Mouse (Mus musculus) monocyte, adult 59 days (primary cell): ENCODE results near the gene 3110021N24Rik. TPM values are rescaled to one million over a fixed set of nuclear protein-coding genes. Genes with fewer than 3 reads are reported as not detected.

ENCODE experiments used
- total RNA-seq, 2 experiments: library from RNA; stranded (reverse); gene quantifications; one replicate each; pipeline ENCODE4 v1.2.4; 2023

3110021N24Rik gene
- 1 to 10 TPM; 2.4 to 2.6 TPM for total RNA-seq

DNA sequence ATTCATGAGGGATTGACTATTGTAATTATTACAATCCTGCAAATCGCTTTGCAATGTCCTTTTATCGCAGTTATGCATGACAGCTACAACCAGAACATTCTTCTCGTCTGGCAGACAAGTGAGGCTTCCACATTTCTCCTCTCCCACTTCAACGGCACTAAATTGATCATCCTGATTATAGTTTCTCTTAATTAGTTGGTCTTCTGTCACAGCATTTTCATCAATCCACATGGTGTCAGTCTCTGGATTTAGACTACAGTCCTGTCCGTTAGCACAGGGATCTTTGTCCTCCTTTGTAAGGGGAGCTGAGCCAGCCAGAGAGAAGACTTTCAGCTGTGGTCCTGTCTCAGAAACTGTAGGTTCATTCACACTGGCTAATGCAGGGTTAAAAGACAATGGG, at the start of gene 3110021N24Rik:
Gene 3110021N24Rik, plus strand, starts transcription at position 301 of the 400 bp plus-strand sequence.

DNA sequence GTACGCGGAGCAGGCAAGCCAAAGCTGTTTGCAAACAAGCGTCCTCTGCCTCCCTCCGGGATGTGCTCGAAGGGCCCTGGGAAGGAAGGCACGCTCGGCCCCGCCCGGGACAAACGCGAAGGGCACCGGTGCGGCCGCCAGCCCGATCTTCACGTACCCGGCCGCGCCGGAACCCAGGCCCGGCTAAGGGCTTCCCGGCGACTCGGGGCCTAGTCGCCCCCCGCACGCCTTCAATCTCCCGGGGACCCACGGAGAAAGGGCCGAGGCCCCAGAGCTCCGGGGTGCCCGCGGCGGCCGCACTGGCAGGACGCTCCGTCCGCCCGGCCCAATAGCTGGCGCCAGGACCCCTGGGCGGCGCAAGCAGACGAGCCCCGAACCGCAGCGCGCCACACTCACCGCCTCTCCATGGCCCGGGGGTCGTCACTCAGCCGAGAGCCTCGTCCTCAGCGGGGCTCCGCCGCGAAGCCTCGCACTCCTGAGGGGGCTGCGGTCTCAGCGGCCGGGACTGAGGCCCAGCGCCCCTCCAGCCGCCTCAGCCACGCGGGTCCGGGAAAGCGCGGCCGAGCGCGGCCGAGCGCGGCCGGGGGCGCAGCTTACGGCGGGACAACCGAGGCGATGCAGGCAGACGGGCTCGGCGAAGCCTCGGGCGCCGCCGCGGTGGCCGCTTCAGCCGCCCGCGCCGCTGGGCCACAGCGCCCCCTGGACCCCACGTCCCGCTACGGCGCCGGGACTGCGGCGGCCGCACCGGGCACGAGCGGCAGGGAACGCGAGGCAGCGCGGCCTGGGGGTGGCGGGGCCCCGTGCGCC, 60.8 kb downstream of the 3110021N24Rik start, which contains the start of gene Zfyve9:
Gene Zfyve9, minus strand, starts transcription at position 742 of the 807 bp plus-strand sequence.

Other genes starting within 250 kb of the 3110021N24Rik start
- gene Prpf38a, start 140.3 kb upstream of the 3110021N24Rik start, total RNA-seq: 10 to 100 TPM; 25.2 to 26.4 TPM
- under 1 TPM; 0.26 to 0.70 TPM for gene Orc1, start 140.2 kb upstream of the 3110021N24Rik start, total RNA-seq
- gene Cc2d1b, start 99.7 kb upstream of the 3110021N24Rik start, total RNA-seq: 10 to 100 TPM; 41.1 to 45.2 TPM
- gene Zfyve9, start 61.1 kb downstream of the 3110021N24Rik start, total RNA-seq: 100 to 1,000 TPM; 107 to 115 TPM
- 10 to 100 TPM; 50.0 to 52.2 TPM for gene Btf3l4, start 114.0 kb downstream of the 3110021N24Rik start, total RNA-seq
- gene Txndc12, start 115.0 kb downstream of the 3110021N24Rik start, total RNA-seq: 10 to 100 TPM; 42.1 to 46.1 TPM
- gene Kti12, start 128.1 kb downstream of the 3110021N24Rik start, total RNA-seq: 10 to 100 TPM; 17.3 to 19.9 TPM
- gene A730015C16Rik, start 129.0 kb downstream of the 3110021N24Rik start, total RNA-seq: not detected
- gene Rab3b, start 159.4 kb downstream of the 3110021N24Rik start, total RNA-seq: not detected